Mouse (Mus musculus) liver, postnatal 0 days (tissue): ENCODE measurements around the gene Mta1.

ENCODE experiments used
- CTCF ChIP-seq: sonication (generic); IDR thresholded peaks from 2 replicates; pipeline ENCODE4 v1.5.1; 2016; ENCODE audit warnings: antibody characterized with exemption, low read depth
- EP300 ChIP-seq: IDR thresholded peaks from 2 replicates; pipeline ENCODE4 v1.6.1; 2016; ENCODE audit warnings: antibody characterized with exemption, low read depth, mild to moderate bottlenecking

- TF ChIP-seq CTCF (no peak), EP300 (no peak)
These were observed 30.1 kb upstream of the Mta1 start for GRCm38 (mm10) chr12:113068002-113068401.
